Mouse (Mus musculus): Measurements from ENCODE around the gene Tjp2.
"Not testable (repeated sequence)": the region's sequence is repeated elsewhere in the genome, so short reads cannot be mapped to it uniquely, and the experiment has no call there.

Tjp2 gene

GRCm38 (mm10) chr19:24122647-24123046, 102.2 kb downstream of the Tjp2 start:
- DNase-seq = no peak

- no peak for DNase-seq
These were observed 104.0 kb downstream of the Tjp2 start for GRCm38 (mm10) chr19:24120811-24121210.

- DNase-seq = no peak
These were observed 106.1 kb downstream of the Tjp2 start for GRCm38 (mm10) chr19:24118775-24119174.

GRCm38 (mm10) chr19:24111581-24111980, 113.2 kb downstream of the Tjp2 start:
- no peak for DNase-seq

- no peak for DNase-seq
These were observed 117.1 kb downstream of the Tjp2 start for GRCm38 (mm10) chr19:24107707-24108106.

- DNase-seq = no peak
These were observed 121.0 kb downstream of the Tjp2 start for GRCm38 (mm10) chr19:24103802-24104201.

- no peak for DNase-seq
These were observed 122.2 kb downstream of the Tjp2 start for GRCm38 (mm10) chr19:24102562-24103126.

GRCm38 (mm10) chr19:24101183-24101582, 123.6 kb downstream of the Tjp2 start:
- DNase-seq = no peak

GRCm38 (mm10) chr19:24098691-24099090, 126.1 kb downstream of the Tjp2 start:
- DNase-seq = no peak

GRCm38 (mm10) chr19:24097666-24098455, 127.0 kb downstream of the Tjp2 start:
- no peak for DNase-seq

- DNase-seq = not testable (repeated sequence)
These were observed 132.8 kb downstream of the Tjp2 start for GRCm38 (mm10) chr19:24092060-24092459.

- DNase-seq = no peak
These were observed 134.5 kb downstream of the Tjp2 start for GRCm38 (mm10) chr19:24090366-24090765.

GRCm38 (mm10) chr19:24085306-24085705, 139.5 kb downstream of the Tjp2 start:
- DNase-seq = no peak

- no peak for DNase-seq
These were observed 144.3 kb downstream of the Tjp2 start for GRCm38 (mm10) chr19:24080417-24081080.

- no peak for DNase-seq
These were observed 147.2 kb downstream of the Tjp2 start for GRCm38 (mm10) chr19:24077658-24078057.

GRCm38 (mm10) chr19:24076536-24076935, 148.3 kb downstream of the Tjp2 start:
- no peak for DNase-seq

GRCm38 (mm10) chr19:24075927-24076326, 148.9 kb downstream of the Tjp2 start:
- no peak for DNase-seq

- DNase-seq = no peak
These were observed 151.7 kb downstream of the Tjp2 start for GRCm38 (mm10) chr19:24073155-24073554.

GRCm38 (mm10) chr19:24064348-24064895, 160.4 kb downstream of the Tjp2 start:
- DNase-seq = no peak

GRCm38 (mm10) chr19:24063585-24063984, 161.2 kb downstream of the Tjp2 start:
- DNase-seq = no peak

GRCm38 (mm10) chr19:24058851-24059250, 166.0 kb downstream of the Tjp2 start:
- no peak for DNase-seq

- DNase-seq = no peak
These were observed 166.8 kb downstream of the Tjp2 start for GRCm38 (mm10) chr19:24058021-24058420.

- DNase-seq = no peak
These were observed 167.9 kb downstream of the Tjp2 start for GRCm38 (mm10) chr19:24056880-24057279.

- DNase-seq = no peak
These were observed 169.9 kb downstream of the Tjp2 start for GRCm38 (mm10) chr19:24054904-24055303.
